Mouse (Mus musculus): ENCODE data around the gene Sept9.

- TF ChIP-seq TAL1 (IDR thresholded peaks at IDR 0.05; ENCODE audit: low read length) (no peak), GATA1 (IDR thresholded peaks at IDR 0.05; ENCODE audit: low read length) (no peak)
These were observed 80.5 kb downstream of the Sept9 start for GRCm38 (mm10) chr11:117279993-117280392.
